Mouse (Mus musculus) limb, embryonic 15.5 days (tissue): ENCODE measurements at regions not wholly inside any gene's neighbourhood (a gene's known extent, or its start where the extent isn't known, plus 50 kb on each side); places are given as distances from the start of the nearest gene placed in this dataset.
"Not testable (repeated sequence)": the region's sequence is repeated elsewhere in the genome, so short reads cannot be mapped to it uniquely, and the experiment has no call there.

ENCODE experiments used
- ATAC-seq: fragments of 200-750 bp; cut with Nextera tagmentation; 2 replicates; pipeline ENCODE4 v1.8.0; 2017; ENCODE audit warnings: low read depth, moderate TSS enrichment; ENCODE audit not compliant: insufficient number of reproducible peaks, low FRiP score, low TSS enrichment
- H3K27ac ChIP-seq: fragments of 300-500 bp; sonication (generic); 2 replicates; pipeline ENCODE4 v1.5.1; 2015; ENCODE audit warnings: moderate library complexity, mild to moderate bottlenecking, inconsistent platforms
- H3K27me3 ChIP-seq: fragments of 300-500 bp; sonication (generic); 2 replicates; pipeline ENCODE4 v1.6.1; 2015; ENCODE audit warnings: inconsistent platforms
- H3K36me3 ChIP-seq: fragments of 300-500 bp; sonication (generic); 2 replicates; pipeline ENCODE4 v1.6.1; 2015; ENCODE audit warnings: inconsistent platforms
- H3K4me1 ChIP-seq: fragments of 300-500 bp; sonication (generic); 2 replicates; pipeline ENCODE4 v1.6.1; 2015; ENCODE audit warnings: inconsistent platforms
- H3K4me2 ChIP-seq: fragments of 300-500 bp; sonication (generic); 2 replicates; pipeline ENCODE4 v1.6.1; 2015; ENCODE audit warnings: mild to moderate bottlenecking, inconsistent platforms
- H3K4me3 ChIP-seq: fragments of 300-500 bp; sonication (generic); 2 replicates; pipeline ENCODE4 v1.5.1; 2015; ENCODE audit warnings: mild to moderate bottlenecking, inconsistent platforms
- H3K9ac ChIP-seq: fragments of 300-500 bp; sonication (generic); 2 replicates; pipeline ENCODE4 v1.6.1; 2015; ENCODE audit warnings: inconsistent platforms
- H3K9me3 ChIP-seq: fragments of 300-500 bp; sonication (generic); 2 replicates; pipeline ENCODE4 v1.6.1; 2016; ENCODE audit warnings: inconsistent platforms
- WGBS: fragments of 180-500 bp; shearing (Covaris S2); methylation state at CpG from one replicate; pipeline ENCODE4 v1.1.7; 2015; 5-methylcytosine and 5-hydroxymethylcytosine counted together

DNA sequence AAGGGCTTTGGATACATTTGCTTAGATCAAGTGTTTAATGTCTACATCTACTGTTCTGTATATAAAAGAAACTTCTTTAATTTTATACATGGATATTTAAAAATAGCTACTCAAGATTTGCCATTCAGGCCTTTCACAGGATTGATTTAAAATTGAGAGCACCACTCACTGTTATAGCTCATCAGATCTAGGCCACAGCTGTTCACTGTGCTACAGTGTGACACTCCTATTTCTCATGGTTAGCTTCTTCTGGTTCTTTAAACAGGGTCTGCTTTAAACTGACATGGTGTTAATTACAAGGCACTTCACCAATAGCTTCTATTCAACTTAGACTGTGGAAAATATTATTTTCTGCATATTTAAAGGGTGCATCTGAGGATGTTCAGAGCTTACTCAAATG, 655.3 kb downstream of the Fam19a2 start:
- no peak overlapping the region for H3K27ac ChIP-seq
- no peak overlapping the region for H3K9ac ChIP-seq
- no peaks in the 10 kb centered on the region for H3K36me3 ChIP-seq
- no peaks in the 10 kb centered on the region for H3K4me1 ChIP-seq
- H3K4me2 ChIP-seq, result no peak overlapping the region
- H3K9me3 ChIP-seq, result no peaks in the 10 kb centered on the region
- H3K27me3 ChIP-seq, result no peaks in the 10 kb centered on the region
- ATAC-seq, result no peak
- no peak overlapping the region for H3K4me3 ChIP-seq

DNA sequence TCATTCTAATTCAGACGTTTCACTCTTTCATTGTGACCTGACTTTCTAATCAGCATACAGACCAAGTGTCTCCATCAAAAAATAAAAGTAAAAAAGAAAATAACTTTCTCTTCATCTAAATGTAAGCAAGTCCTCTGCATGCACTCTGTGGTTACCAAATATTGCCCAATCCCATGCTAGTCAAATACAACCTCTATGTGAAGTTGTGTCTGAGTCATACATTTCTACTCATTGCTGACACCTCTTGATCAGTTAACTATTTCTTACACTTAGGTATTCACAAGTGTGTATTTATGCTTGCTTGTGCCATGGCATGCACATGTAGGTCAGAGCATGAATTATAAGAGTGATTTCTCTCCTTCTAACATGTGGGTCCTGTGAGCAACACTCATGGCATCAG, 666.2 kb downstream of the Fam19a2 start:
- no peak overlapping the region for H3K9ac ChIP-seq
- H3K9me3 ChIP-seq, result no peaks in the 10 kb centered on the region
- no peak for ATAC-seq
- H3K4me1 ChIP-seq, result no peaks in the 10 kb centered on the region
- H3K4me2 ChIP-seq, result no peak overlapping the region
- no peaks in the 10 kb centered on the region for H3K27me3 ChIP-seq
- no peak overlapping the region for H3K27ac ChIP-seq
- no peak overlapping the region for H3K4me3 ChIP-seq
- H3K36me3 ChIP-seq, result no peaks in the 10 kb centered on the region
- 67% methylated on average over 1 of the region's 1 CpGs for WGBS

- H3K4me1 ChIP-seq, result not testable (repeated sequence)
- 71% methylated on average over 4 of the region's 4 CpGs for WGBS
These were observed 674.9 kb downstream of the Fam19a2 start for GRCm38 (mm10) chr10:123938732-123939131.

More at GRCm38 (mm10) chr10:123938732-123939131, 674.9 kb downstream of the Fam19a2 start:
- H3K9ac ChIP-seq, ATAC-seq, H3K27ac ChIP-seq, H3K4me3 ChIP-seq, H3K4me2 ChIP-seq, H3K27me3 ChIP-seq, H3K9me3 ChIP-seq, H3K36me3 ChIP-seq: not testable (repeated sequence)
